ENCODE assay signal across 8 mouse cellular contexts in the genomic region with DNA sequence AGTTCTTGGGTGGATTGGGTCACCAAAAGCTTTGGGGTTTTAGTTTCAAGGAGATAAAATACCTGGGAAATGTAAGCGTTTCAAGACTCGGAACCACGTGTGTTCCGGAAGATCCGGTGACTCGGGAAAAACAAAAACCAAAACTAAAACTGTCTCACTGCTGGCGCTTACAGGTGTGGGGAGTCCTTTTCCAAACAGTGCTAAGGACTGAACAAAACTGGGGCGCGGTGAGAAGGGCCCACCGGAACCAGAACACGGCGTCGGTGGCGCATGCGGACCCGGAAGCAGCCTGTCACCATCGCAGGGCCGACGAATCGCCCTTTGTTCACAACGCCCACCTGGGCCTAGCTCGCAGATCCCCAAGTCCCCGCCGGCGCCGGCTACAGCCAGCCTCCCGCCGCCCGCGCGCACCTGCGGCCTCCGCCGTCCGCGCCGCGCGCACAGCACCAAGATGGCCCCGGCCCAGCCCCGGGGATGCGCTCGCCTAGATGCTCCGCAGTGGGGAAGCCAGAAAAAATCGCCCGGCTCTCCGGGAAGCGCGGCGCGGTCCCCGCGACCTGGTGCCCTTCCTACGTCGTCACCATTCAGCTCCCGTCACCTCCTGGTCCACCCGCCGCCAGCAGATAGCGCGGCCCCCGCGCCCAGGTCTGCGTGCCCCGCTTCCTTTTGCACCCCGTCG. TPM values are rescaled to one million over a fixed set of nuclear protein-coding genes. Genes with fewer than 3 reads are reported as not detected.
A peak's percentile ranks its signal among the peaks of the same experiment; 100 is the strongest.
DNase-seq lines count a peak whose midpoint lies in the region; ATAC-seq lines count a peak whose summit lies in the region.

No protein-coding gene starts in this region.

- ATAC-seq in forebrain, embryonic 13.5 days: peak; percentile 60
- ATAC-seq in intestine, embryonic 14.5 days (replicated peaks; ENCODE audit: low FRiP score, low TSS enrichment, low read depth): peak; percentile 60
- ATAC-seq in midbrain, embryonic 15.5 days (replicated peaks): peak; percentile 58

- peaks cover 34% of the 10 kb centered on the region for H3K36me3 ChIP-seq in forebrain, embryonic 13.5 days (ENCODE audit: poor library complexity, severe bottlenecking)
- H3K36me3 ChIP-seq in intestine, embryonic 14.5 days (ENCODE audit: control insufficient read depth, insufficient read depth, low read length): peaks cover 26% of the 10 kb centered on the region
- peaks cover 23% of the 10 kb centered on the region for H3K36me3 ChIP-seq in midbrain, embryonic 15.5 days (replicated peaks)

- H3K27me3 ChIP-seq in forebrain, embryonic 13.5 days: no peaks in the 10 kb centered on the region
- no peaks in the 10 kb centered on the region for H3K27me3 ChIP-seq in intestine, embryonic 14.5 days (replicated peaks; ENCODE audit: control insufficient read depth, insufficient read depth, low read length)
- no peaks in the 10 kb centered on the region for H3K27me3 ChIP-seq in midbrain, embryonic 15.5 days (replicated peaks)

- H3K4me3 ChIP-seq in forebrain, embryonic 13.5 days: peak overlapping the region; percentile 73
- H3K4me3 ChIP-seq in intestine, embryonic 14.5 days (ENCODE audit: low read depth, low read length): peak overlapping the region; percentile 85
- peak overlapping the region; percentile 95 for H3K4me3 ChIP-seq in midbrain, embryonic 15.5 days

- H3K9ac ChIP-seq in forebrain, embryonic 13.5 days: peak overlapping the region; percentile 86
- peak overlapping the region; percentile 84 for H3K9ac ChIP-seq in intestine, embryonic 14.5 days (ENCODE audit: low read length)
- H3K9ac ChIP-seq in midbrain, embryonic 15.5 days: peak overlapping the region; percentile 98

- WGBS in forebrain, embryonic 13.5 days: under 1% methylated on average over 66 of the region's 66 CpGs
- under 1% methylated on average over 53 of the region's 66 CpGs for WGBS in intestine, embryonic 14.5 days
- WGBS in midbrain, embryonic 15.5 days: under 1% methylated on average over 66 of the region's 66 CpGs

- peak overlapping the region; percentile 87 for H3K4me2 ChIP-seq in forebrain, embryonic 13.5 days
- H3K4me2 ChIP-seq in intestine, embryonic 14.5 days (ENCODE audit: low read length): peak overlapping the region; percentile 66
- H3K4me2 ChIP-seq in midbrain, embryonic 15.5 days: peak overlapping the region; percentile 74

- H3K27ac ChIP-seq in forebrain, embryonic 13.5 days: peak overlapping the region; percentile 93
- H3K27ac ChIP-seq in intestine, embryonic 14.5 days (ENCODE audit: low read depth): peak overlapping the region; percentile 86
- peak overlapping the region; percentile 99 for H3K27ac ChIP-seq in midbrain, embryonic 15.5 days

- H3K4me1 ChIP-seq in forebrain, embryonic 13.5 days: peaks cover 43% of the 10 kb centered on the region
- H3K4me1 ChIP-seq in intestine, embryonic 14.5 days (replicated peaks; ENCODE audit: control insufficient read depth, insufficient read depth, low read length): peaks cover 19% of the 10 kb centered on the region
- H3K4me1 ChIP-seq in midbrain, embryonic 15.5 days: peaks cover 50% of the 10 kb centered on the region

- DNase-seq in heart, adult 11 months: peak; percentile 92
- DNase-seq in heart, postnatal 4 days: no peak
- DNase-seq in T-cell, adult 2 months (ENCODE audit: low spot score): peak; percentile 40
- no peak for DNase-seq in intestine, embryonic 14.5 days (ENCODE audit: low spot score)
- peak; percentile 58 for DNase-seq in liver
- DNase-seq in thymus, postnatal 25 days: peak; percentile 54

- H3K9me3 ChIP-seq in forebrain, embryonic 13.5 days (replicated peaks): no peaks in the 10 kb centered on the region
- no peaks in the 10 kb centered on the region for H3K9me3 ChIP-seq in intestine, embryonic 14.5 days (ENCODE audit: control insufficient read depth, low read length)
- H3K9me3 ChIP-seq in midbrain, embryonic 15.5 days: no peaks in the 10 kb centered on the region

RNA-seq across cellular contexts. Expression of a gene that starts 0.5 kb away (rescaled TPM):
- total RNA-seq in heart, postnatal 4 days (2021): 100 to 1,000 TPM; 174 to 190 TPM
- 716 and 737 TPM in 2 replicates for polyA plus RNA-seq in forebrain, embryonic 13.5 days (2015; fragmentation: Nextera tagmentation; extraction: Ambion mirVana)
- 612 and 735 TPM in 2 replicates for polyA plus RNA-seq in intestine, embryonic 14.5 days (2014; fragmentation: Nextera tagmentation; extraction: Ambion mirVana)
- 521 and 530 TPM in 2 replicates for polyA plus RNA-seq in midbrain, embryonic 15.5 days (2015; fragmentation: Nextera tagmentation; extraction: Ambion mirVana)

RNA-seq across cellular contexts. Expression of a gene that starts 0.6 kb away (rescaled TPM):
- 1 to 10 TPM; 4.0 TPM for total RNA-seq in heart, postnatal 4 days (2021)
- 33.9 and 38.7 TPM in 2 replicates for polyA plus RNA-seq in forebrain, embryonic 13.5 days (2015; fragmentation: Nextera tagmentation; extraction: Ambion mirVana)
- 5.0 and 5.4 TPM in 2 replicates for polyA plus RNA-seq in intestine, embryonic 14.5 days (2014; fragmentation: Nextera tagmentation; extraction: Ambion mirVana)
- 70.1 and 73.0 TPM in 2 replicates for polyA plus RNA-seq in midbrain, embryonic 15.5 days (2015; fragmentation: Nextera tagmentation; extraction: Ambion mirVana)

RNA-seq across cellular contexts. Expression of a gene that starts 16.9 kb away (rescaled TPM):
- 10 to 100 TPM; 48.7 to 49.8 TPM for total RNA-seq in heart, postnatal 4 days (2021)
- 20.4 and 20.6 TPM in 2 replicates for polyA plus RNA-seq in forebrain, embryonic 13.5 days (2015; fragmentation: Nextera tagmentation; extraction: Ambion mirVana)
- 6.2 and 6.3 TPM in 2 replicates for polyA plus RNA-seq in intestine, embryonic 14.5 days (2014; fragmentation: Nextera tagmentation; extraction: Ambion mirVana)
- polyA plus RNA-seq in midbrain, embryonic 15.5 days (2015; fragmentation: Nextera tagmentation; extraction: Ambion mirVana): 21.0 and 21.1 TPM in 2 replicates

RNA-seq across cellular contexts. Expression of a gene that starts 28.7 kb away (rescaled TPM):
- total RNA-seq in heart, postnatal 4 days (2021): 10 to 100 TPM; 14.2 to 16.5 TPM
- 34.2 and 34.8 TPM in 2 replicates for polyA plus RNA-seq in forebrain, embryonic 13.5 days (2015; fragmentation: Nextera tagmentation; extraction: Ambion mirVana)
- polyA plus RNA-seq in intestine, embryonic 14.5 days (2014; fragmentation: Nextera tagmentation; extraction: Ambion mirVana): 24.2 and 27.5 TPM in 2 replicates
- polyA plus RNA-seq in midbrain, embryonic 15.5 days (2015; fragmentation: Nextera tagmentation; extraction: Ambion mirVana): 37.4 and 37.7 TPM in 2 replicates

Comparison
In these comparisons a context has a peak if more than half of its experiments do, and no peak if none do; other contexts are left out.
1. DNase-seq: peak in heart, adult 11 months (single experiment), T-cell, adult 2 months (single experiment), liver (single experiment) and thymus, postnatal 25 days (single experiment); none in heart, postnatal 4 days (single experiment) and intestine, embryonic 14.5 days (single experiment).
2. Peak in every context shown above with its lines, with median percentiles within 50 percentile points of each other: ATAC-seq, H3K27ac ChIP-seq, H3K4me2 ChIP-seq, H3K4me3 ChIP-seq and H3K9ac ChIP-seq.